Mouse (Mus musculus) C2C12 (cell line): ENCODE data around the gene Zbtb7a. TPM values are rescaled to one million over a fixed set of nuclear protein-coding genes. Genes with fewer than 3 reads are reported as not detected.

Source experiments
- H3K27me3 ChIP-seq: one replicate; pipeline ENCODE4 v1.6.1; 2011; ENCODE audit not compliant: control insufficient read depth, insufficient read depth, insufficient read length
- H3K36me3 ChIP-seq: one replicate; pipeline ENCODE4 v1.6.1; 2011; ENCODE audit not compliant: control insufficient read depth, insufficient read depth
- H3K4me3 ChIP-seq: one replicate; pipeline ENCODE4 v1.5.1; 2011; ENCODE audit warnings: mild to moderate bottlenecking, control low read depth; ENCODE audit not compliant: poor library complexity, insufficient read depth, severe bottlenecking
- H3K79me2 ChIP-seq: one replicate; pipeline ENCODE4 v1.6.1; 2011; ENCODE audit not compliant: control insufficient read depth, insufficient read depth
- H3K79me3 ChIP-seq: one replicate; pipeline ENCODE4 v1.6.1; 2011; ENCODE audit warnings: low read depth, control low read depth
- H3ac ChIP-seq: one replicate; pipeline ENCODE3; 2011; ENCODE audit warnings: low read depth; ENCODE audit not compliant: control insufficient read depth, insufficient read length
- CEBPB ChIP-seq: IDR thresholded peaks from one replicate; pipeline ENCODE4 v1.6.1; 2011; ENCODE audit warnings: low read depth, mild to moderate bottlenecking, control low read depth, moderate library complexity
- CTCF ChIP-seq: IDR thresholded peaks from one replicate; pipeline ENCODE4 v1.5.1; 2011; ENCODE audit not compliant: control insufficient read depth, insufficient read depth, insufficient read length
- FOSL1 ChIP-seq: IDR thresholded peaks from one replicate; pipeline ENCODE4 v1.8.0; 2011; ENCODE audit warnings: mild to moderate bottlenecking, low read length; ENCODE audit not compliant: poor library complexity, insufficient read depth, severe bottlenecking
- MAX ChIP-seq: IDR thresholded peaks from one replicate; pipeline ENCODE4 v1.6.1; 2011; ENCODE audit warnings: mild to moderate bottlenecking, control low read depth
- MYOD1 ChIP-seq: IDR thresholded peaks from one replicate; pipeline ENCODE4 v1.6.1; 2011; ENCODE audit warnings: low read depth; ENCODE audit not compliant: control insufficient read depth, insufficient read length
- MYOG ChIP-seq: IDR thresholded peaks from one replicate; pipeline ENCODE4 v1.6.1; 2011; ENCODE audit not compliant: control insufficient read depth, insufficient read length; ENCODE audit errors: extremely low read depth
- USF1 ChIP-seq: IDR thresholded peaks from one replicate; pipeline ENCODE4 v1.6.1; 2011; ENCODE audit warnings: low read depth, mild to moderate bottlenecking, control low read depth, moderate library complexity
- polyA plus RNA-seq: library from polyadenylated mRNA; unstranded; fragments of >200 nt; fragmentation: generic; extraction: Trizol; gene quantifications from one replicate; pipeline ENCODE4 v1.2.1, GENCODE M21; 2012; ENCODE audit warnings: missing spikeins

The Zbtb7a gene
- polyA plus RNA-seq, 1 experiment, result 19.9 TPM

- no peak overlapping the region for H3K4me3 ChIP-seq
- peaks cover 41% of the 10 kb centered on the region for H3K36me3 ChIP-seq
- peaks cover 3% of the 10 kb centered on the region for H3K79me3 ChIP-seq
- H3ac ChIP-seq, result no peak overlapping the region
- peaks cover 31% of the 10 kb centered on the region for H3K79me2 ChIP-seq
- H3K27me3 ChIP-seq, result no peaks in the 10 kb centered on the region
- no peak for TF ChIP-seq MAX
- TF ChIP-seq USF1, result no peak
Observed at GRCm38 (mm10) chr10:81154313-81154712, 19.3 kb downstream of the Zbtb7a start.

GRCm38 (mm10) chr10:81154736-81155135 is 19.7 kb downstream of the Zbtb7a start:
- TF ChIP-seq FOSL1 (no peak), CEBPB (no peak), MYOD1 (no peak)
- Histone ChIP-seq H3K4me3 (no peak overlapping the region), H3K79me2 (peaks cover 30% of the 10 kb centered on the region), H3K27me3 (no peaks in the 10 kb centered on the region), H3ac (no peak overlapping the region), H3K36me3 (peaks cover 41% of the 10 kb centered on the region), H3K79me3 (no peaks in the 10 kb centered on the region)

- Histone ChIP-seq H3ac (no peak overlapping the region), H3K27me3 (no peaks in the 10 kb centered on the region), H3K36me3 (peaks cover 42% of the 10 kb centered on the region), H3K79me3 (peaks cover 35% of the 10 kb centered on the region), H3K4me3 (no peak overlapping the region), H3K79me2 (peaks cover 84% of the 10 kb centered on the region)
- TF ChIP-seq USF1 (no peak), MAX (no peak), CTCF (no peak), CEBPB (no peak), MYOD1 (no peak), FOSL1 (no peak), MYOG (no peak)
Observed at GRCm38 (mm10) chr10:81161602-81162317, 26.7 kb downstream of the Zbtb7a start.

DNA sequence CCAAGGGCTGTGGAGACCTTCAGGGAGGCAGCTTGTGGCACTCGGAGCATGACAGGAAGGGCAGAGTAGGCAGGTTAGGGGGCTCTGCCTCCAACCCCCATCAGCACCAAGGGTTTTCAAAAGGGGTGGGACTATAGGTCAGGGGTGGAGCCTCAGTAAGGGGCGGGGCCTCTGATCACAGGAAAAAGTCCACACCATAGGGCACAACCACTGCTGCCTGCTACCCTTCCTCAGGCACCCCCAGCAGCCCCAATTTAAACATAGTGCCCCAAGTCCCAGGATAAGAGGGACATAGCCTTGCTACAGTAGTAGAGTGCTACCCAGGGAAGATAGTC is 27.3 kb downstream of the Zbtb7a start:
- Histone ChIP-seq H3K27me3 (no peaks in the 10 kb centered on the region), H3K79me3 (peaks cover 41% of the 10 kb centered on the region), H3ac (no peak overlapping the region), H3K4me3 (no peak overlapping the region), H3K79me2 (peaks cover 89% of the 10 kb centered on the region), H3K36me3 (peaks cover 37% of the 10 kb centered on the region)
- TF ChIP-seq FOSL1 (no peak), MYOD1 (no peak), MAX (no peak)

GRCm38 (mm10) chr10:81165118-81165517 is 30.1 kb downstream of the Zbtb7a start:
- Histone ChIP-seq H3K36me3 (peaks cover 30% of the 10 kb centered on the region), H3K4me3 (no peak overlapping the region), H3K79me3 (peaks cover 41% of the 10 kb centered on the region), H3K27me3 (no peaks in the 10 kb centered on the region), H3K79me2 (peaks cover 74% of the 10 kb centered on the region), H3ac (no peak overlapping the region)
- TF ChIP-seq USF1, result no peak
- TF ChIP-seq CTCF, result no peak
- TF ChIP-seq MYOD1, result no peak
- no peak for TF ChIP-seq MAX
- no peak for TF ChIP-seq CEBPB
- no peak for TF ChIP-seq MYOG

DNA sequence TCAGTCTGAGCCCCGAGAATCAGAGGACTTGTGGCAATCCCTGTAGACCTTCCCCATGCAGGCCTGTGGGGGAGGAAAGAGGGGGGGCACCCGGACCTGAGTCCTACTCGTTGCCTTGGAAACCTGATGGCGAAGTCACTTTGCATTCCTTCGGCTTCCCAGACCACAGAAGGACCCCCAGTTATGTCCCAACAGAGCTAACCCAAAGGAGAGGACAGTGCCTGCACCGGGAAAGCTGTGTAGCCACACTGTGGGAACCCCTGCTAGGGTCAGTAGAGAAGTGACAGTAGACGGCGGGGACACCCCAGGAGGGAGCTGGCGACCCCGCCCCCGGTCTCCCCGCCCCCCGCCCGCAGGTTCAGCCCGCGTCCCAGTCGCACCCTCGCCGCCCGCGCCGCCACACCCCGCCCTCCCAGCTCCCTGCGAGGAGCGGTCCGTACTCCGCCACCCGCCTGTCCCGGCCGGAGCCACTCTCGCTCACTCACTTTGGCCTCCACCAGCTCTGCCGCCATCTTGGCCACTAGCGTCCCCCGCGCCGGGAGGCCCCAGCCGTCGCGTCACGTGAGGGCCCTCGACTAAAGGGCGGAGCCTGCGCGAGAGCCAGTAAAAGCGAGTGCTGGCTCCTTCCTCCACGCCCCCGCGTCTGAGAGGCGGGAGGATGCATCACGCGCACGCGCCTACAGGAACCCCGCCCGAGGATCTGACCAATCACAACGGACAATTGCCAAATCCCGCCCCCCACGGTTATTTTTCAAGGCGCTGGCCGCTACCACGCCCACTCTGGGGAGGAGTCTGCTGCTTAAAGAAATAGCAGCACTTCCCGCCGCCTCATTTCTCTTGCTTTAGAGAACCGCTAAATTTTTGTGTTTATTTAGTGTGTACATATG is 32.4 kb downstream of the Zbtb7a start, which contains the start of gene Pias4:
Gene Pias4 (minus strand): TSS at position 724 of the 887 bp plus-strand sequence.
- Histone ChIP-seq H3K79me3 (peaks cover 35% of the 10 kb centered on the region), H3ac (peak within 1 kb of the TSS; percentile 70), H3K36me3 (peaks cover 9% of the 10 kb centered on the region), H3K4me3 (peak within 1 kb of the TSS; percentile 75), H3K27me3 (no peaks in the 10 kb centered on the region), H3K79me2 (peaks cover 50% of the 10 kb centered on the region)
- TF ChIP-seq MYOD1 (no peak), CEBPB (no peak), USF1 (peak; percentile 98)
